Mouse (Mus musculus): ENCODE measurements at regions not wholly inside any gene's neighbourhood (a gene's known extent, or its start where the extent isn't known, plus 50 kb on each side); places are given as distances from the start of the nearest gene placed in this dataset.

- TF ChIP-seq CTCF (IDR thresholded peaks at IDR 0.05; ENCODE audit: extremely low read depth, insufficient read length, insufficient replicate concordance, low read depth, low read length) (no peak), POLR2A (IDR thresholded peaks at IDR 0.05; ENCODE audit: low read depth, low read length) (no peak)
Observed at GRCm38 (mm10) chr10:110548391-110548790, 92.4 kb upstream of the Nav3 start.

Data from small intestine, adult 2 months (tissue).